Mouse (Mus musculus) R1 (cell line): ENCODE results near the gene Fcgr4.

ENCODE experiments used
- DNase-seq: peaks from one replicate; pipeline ENCODE4 v3.0.0-alpha.2; 2018; ENCODE audit warnings: low read depth, low spot score

Fcgr4 gene

GRCm38 (mm10) chr1:171006905-171007304, 11.8 kb upstream of the Fcgr4 start:
- peak; percentile 80 for DNase-seq

GRCm38 (mm10) chr1:171011733-171012132, 7.0 kb upstream of the Fcgr4 start:
- no peak for DNase-seq

GRCm38 (mm10) chr1:171016676-171017356, 1.9 kb upstream of the Fcgr4 start:
- no peak for DNase-seq

- no peak for DNase-seq
Measured at GRCm38 (mm10) chr1:171017468-171018158, 1.1 kb upstream of the Fcgr4 start.

- DNase-seq = no peak
Measured at GRCm38 (mm10) chr1:171019311-171019950, 711 bp downstream of the Fcgr4 start.

- DNase-seq = no peak
Measured at GRCm38 (mm10) chr1:171031752-171032151, 13.0 kb downstream of the Fcgr4 start.

- DNase-seq = peak; percentile 45
Measured at GRCm38 (mm10) chr1:171032691-171033090, 14.0 kb downstream of the Fcgr4 start.

- DNase-seq = peak; percentile 63
Measured at GRCm38 (mm10) chr1:171033196-171033595, 14.5 kb downstream of the Fcgr4 start.

GRCm38 (mm10) chr1:171033756-171034155, 15.0 kb downstream of the Fcgr4 start:
- DNase-seq = peak; percentile 87

- peak; percentile 61 for DNase-seq
Measured at GRCm38 (mm10) chr1:171034201-171034600, 15.5 kb downstream of the Fcgr4 start.

- DNase-seq = no peak
Measured at GRCm38 (mm10) chr1:171035611-171036010, 16.9 kb downstream of the Fcgr4 start.

- peak; percentile 65 for DNase-seq
Measured at GRCm38 (mm10) chr1:171036550-171037324, 18.0 kb downstream of the Fcgr4 start.

GRCm38 (mm10) chr1:171037861-171038721, 19.4 kb downstream of the Fcgr4 start:
- peak; percentile 71 for DNase-seq

- peak; percentile 88 for DNase-seq
Measured at GRCm38 (mm10) chr1:171039135-171039534, 20.4 kb downstream of the Fcgr4 start.

- no peak for DNase-seq
Measured at GRCm38 (mm10) chr1:171039880-171040279, 21.2 kb downstream of the Fcgr4 start.

GRCm38 (mm10) chr1:171043594-171044153, 25.0 kb downstream of the Fcgr4 start:
- DNase-seq = no peak

GRCm38 (mm10) chr1:171044365-171045078, 25.8 kb downstream of the Fcgr4 start:
- peak; percentile 57 for DNase-seq

- no peak for DNase-seq
Measured at GRCm38 (mm10) chr1:171045079-171045465, 26.4 kb downstream of the Fcgr4 start.

GRCm38 (mm10) chr1:171046501-171046900, 27.8 kb downstream of the Fcgr4 start:
- peak; percentile 87 for DNase-seq

- DNase-seq = no peak
Measured at GRCm38 (mm10) chr1:171049263-171049662, 30.5 kb downstream of the Fcgr4 start.
